Mouse (Mus musculus) gastrocnemius, postnatal 10 days (tissue): ENCODE measurements around the gene Efhc1. TPM values are rescaled to one million over a fixed set of nuclear protein-coding genes. Genes with fewer than 3 reads are reported as not detected.

ENCODE experiments used
- DNase-seq: peaks from one replicate; pipeline ENCODE4 v3.0.0; 2021; ENCODE audit warnings: mixed read lengths
- total RNA-seq, 2 experiments: library from RNA; stranded (reverse); gene quantifications; 2 replicates each; pipeline ENCODE4 v1.2.3; 2021

The Efhc1 gene
- total RNA-seq, 2 experiments from 2014 or later = 0.96 to 1.5 TPM

DNA sequence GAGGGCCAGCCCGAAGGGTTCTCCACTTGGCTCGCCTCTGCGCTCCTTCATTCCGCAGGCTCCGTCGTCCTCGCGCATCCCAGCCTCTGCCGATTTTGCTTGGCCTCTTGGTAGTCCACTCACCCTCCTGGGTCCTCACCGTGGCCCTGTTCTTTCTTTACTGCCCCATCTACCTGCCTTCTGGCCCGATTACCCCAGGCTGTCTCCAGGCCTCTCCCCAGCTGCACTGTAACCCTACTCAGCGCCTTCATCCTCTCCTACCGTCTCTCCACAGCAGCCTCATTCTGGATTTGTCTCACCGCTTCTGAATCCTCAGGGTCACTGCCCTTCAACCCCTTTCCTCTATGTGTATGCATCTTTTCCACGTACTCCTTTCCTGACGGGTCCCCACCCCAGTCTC is 373 bp downstream of the Efhc1 start:
- no peak for DNase-seq

DNA sequence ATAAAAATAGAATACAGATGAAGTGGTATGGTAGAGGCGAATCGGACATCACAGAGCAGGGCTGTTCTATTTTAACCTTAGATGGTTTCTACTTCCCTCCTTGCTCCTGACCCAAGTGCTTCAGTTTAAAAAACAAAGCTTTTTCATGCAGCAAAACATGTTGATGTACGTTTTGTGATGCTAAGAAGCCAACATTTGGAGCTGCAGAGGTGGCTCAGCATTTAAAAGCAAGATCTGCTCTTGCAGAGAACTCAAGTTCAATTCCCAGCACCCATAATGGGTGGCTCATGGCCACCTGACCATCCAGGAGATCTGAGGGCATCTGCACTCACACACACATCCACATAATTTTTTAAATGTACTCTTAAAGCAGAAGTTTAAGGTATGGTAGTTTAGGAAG is 3.5 kb downstream of the Efhc1 start:
- DNase-seq = no peak

GRCm38 (mm10) chr1:20969642-20970041 is 18.2 kb downstream of the Efhc1 start:
- DNase-seq = no peak

GRCm38 (mm10) chr1:20973389-20973788 is 22.0 kb downstream of the Efhc1 start:
- no peak for DNase-seq

DNA sequence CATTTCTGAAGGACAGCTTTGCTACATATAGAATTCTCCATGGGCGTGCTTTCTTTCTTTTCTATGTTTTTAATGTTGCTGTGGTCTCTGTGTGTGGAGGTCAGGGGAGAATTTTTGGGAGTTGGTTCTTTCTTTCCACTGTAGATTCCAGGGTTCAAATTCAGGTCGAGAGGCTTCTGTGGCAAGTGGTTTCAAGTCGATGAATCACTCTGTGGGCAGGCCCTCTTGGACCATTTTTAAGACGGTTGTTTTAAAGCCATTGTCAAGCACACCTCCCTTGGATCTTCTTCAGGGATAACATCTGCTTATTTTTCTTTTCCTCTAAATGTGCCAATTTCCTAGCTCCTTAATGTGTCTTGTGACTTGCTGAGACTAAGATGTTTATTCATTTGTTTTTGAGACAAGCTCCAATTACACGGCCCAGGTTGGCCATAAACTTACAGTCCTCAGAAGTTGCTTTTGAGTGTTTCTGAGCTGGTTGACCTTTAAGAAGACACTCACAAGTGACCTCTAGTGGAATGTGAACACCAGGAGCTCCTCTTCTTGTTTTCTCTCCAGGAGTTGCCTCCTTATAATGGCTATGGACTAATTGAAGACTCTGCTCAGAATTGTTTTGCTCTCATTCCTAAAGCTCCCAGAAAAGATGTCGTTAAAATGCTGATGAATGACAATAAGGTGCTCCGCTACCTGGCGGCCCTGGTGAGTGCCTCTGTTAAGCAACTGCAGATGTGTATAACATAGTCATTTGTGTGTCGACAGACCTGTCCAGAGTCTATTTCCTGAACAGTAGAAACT is 23.1 kb downstream of the Efhc1 start:
- DNase-seq = no peak

- DNase-seq = no peak
Observed at GRCm38 (mm10) chr1:20980553-20980952, 29.1 kb downstream of the Efhc1 start.

- no peak for DNase-seq
Observed at GRCm38 (mm10) chr1:20981764-20982163, 30.3 kb downstream of the Efhc1 start.

GRCm38 (mm10) chr1:20984103-20984502 is 32.7 kb downstream of the Efhc1 start:
- DNase-seq = no peak

- DNase-seq = no peak
Observed at GRCm38 (mm10) chr1:20984582-20984981, 33.2 kb downstream of the Efhc1 start.

- no peak for DNase-seq
Observed at GRCm38 (mm10) chr1:20986378-20987056, 35.1 kb downstream of the Efhc1 start.

- no peak for DNase-seq
Observed at GRCm38 (mm10) chr1:20989461-20990083, 38.1 kb downstream of the Efhc1 start.

- no peak for DNase-seq
Observed at GRCm38 (mm10) chr1:20993690-20994089, 42.3 kb downstream of the Efhc1 start.

GRCm38 (mm10) chr1:20994338-20994737 is 42.9 kb downstream of the Efhc1 start:
- DNase-seq = no peak

DNA sequence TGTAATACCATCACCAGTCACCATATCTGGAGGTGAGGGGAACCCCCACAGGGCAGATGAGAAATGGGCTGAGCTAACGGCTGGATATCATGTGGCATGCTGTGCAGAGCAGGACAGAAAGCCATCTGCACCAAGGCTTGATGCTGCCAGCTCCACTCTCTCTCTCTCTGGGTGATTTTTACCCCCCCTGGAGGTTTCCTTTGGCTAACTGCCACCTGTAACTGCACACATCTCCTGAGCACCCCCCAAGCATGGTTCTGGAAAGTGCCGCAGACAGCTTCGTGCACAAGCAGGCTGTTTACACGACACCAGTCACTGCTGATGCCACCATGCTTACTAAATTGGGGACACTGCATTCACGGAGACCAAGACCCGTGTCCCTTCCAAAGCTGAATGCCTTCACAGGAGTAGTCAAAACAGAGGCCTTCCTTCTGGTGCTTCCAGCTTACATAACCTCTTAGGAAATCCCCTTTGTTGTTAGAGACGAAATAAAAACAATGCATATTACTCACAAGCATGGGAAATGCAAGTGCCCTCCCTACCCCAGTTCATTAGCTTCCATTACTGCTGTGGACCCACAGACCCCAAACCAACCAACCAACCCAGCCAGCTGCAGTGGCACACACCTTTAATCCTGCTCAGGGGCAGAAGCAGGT is 44.0 kb downstream of the Efhc1 start:
- DNase-seq = no peak

GRCm38 (mm10) chr1:20996603-20997327 is 45.3 kb downstream of the Efhc1 start:
- DNase-seq = no peak

- DNase-seq = no peak
Observed at GRCm38 (mm10) chr1:20997328-20997689, 45.9 kb downstream of the Efhc1 start.

DNA sequence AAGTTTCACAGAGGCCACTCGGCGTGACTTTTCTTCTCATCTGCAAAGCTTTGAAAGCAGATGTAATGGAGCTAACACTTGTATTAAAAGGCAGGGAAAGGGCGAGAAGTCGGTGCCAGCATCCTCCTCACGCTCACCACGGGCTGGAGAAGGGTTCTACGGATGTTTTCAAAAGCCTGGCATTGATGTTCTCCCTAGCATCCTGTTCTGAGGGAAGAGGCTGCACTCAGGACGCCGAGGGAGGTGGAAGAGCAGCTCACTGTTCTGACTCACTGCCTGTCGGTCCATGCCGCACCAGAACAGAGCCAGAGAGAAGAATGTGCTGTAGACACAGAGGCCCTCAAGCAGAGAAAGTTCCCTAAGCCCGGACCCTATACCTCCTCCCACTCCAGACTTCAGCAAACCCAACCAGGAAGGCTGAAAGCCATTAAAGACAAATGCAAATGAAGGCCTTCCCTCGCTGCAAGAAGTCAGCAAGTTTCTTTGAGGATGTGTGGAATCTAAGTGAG is 46.5 kb downstream of the Efhc1 start:
- DNase-seq = no peak

- DNase-seq = peak; percentile 64
Observed at GRCm38 (mm10) chr1:21002246-21003142, 51.1 kb downstream of the Efhc1 start.

GRCm38 (mm10) chr1:21004596-21004995 is 53.2 kb downstream of the Efhc1 start:
- no peak for DNase-seq

GRCm38 (mm10) chr1:21006775-21007174 is 55.3 kb downstream of the Efhc1 start:
- DNase-seq = no peak
